Mouse (Mus musculus) neural tube, embryonic 10.5 days (tissue): ENCODE data around the gene Relt.
"Not testable (repeated sequence)": the region's sequence is repeated elsewhere in the genome, so short reads cannot be mapped to it uniquely, and the experiment has no call there.

Source experiments
- DNase-seq: peaks from one replicate; pipeline ENCODE4 v3.0.0-alpha.2; 2017; ENCODE audit warnings: low spot score; ENCODE audit errors: extremely low spot score

Relt gene

GRCm38 (mm10) chr7:100875822-100876221 is 12.6 kb upstream of the Relt start:
- DNase-seq, result no peak

- no peak for DNase-seq
Observed at GRCm38 (mm10) chr7:100873197-100873596, 10.0 kb upstream of the Relt start.

GRCm38 (mm10) chr7:100871892-100872291 is 8.6 kb upstream of the Relt start:
- no peak for DNase-seq

GRCm38 (mm10) chr7:100871355-100871754 is 8.1 kb upstream of the Relt start:
- no peak for DNase-seq

GRCm38 (mm10) chr7:100869877-100870629 is 6.8 kb upstream of the Relt start:
- no peak for DNase-seq

GRCm38 (mm10) chr7:100868551-100868950 is 5.3 kb upstream of the Relt start:
- DNase-seq, result no peak

- DNase-seq, result no peak
Observed at GRCm38 (mm10) chr7:100867561-100867960, 4.3 kb upstream of the Relt start.

GRCm38 (mm10) chr7:100866675-100867074 is 3.4 kb upstream of the Relt start:
- DNase-seq, result peak; percentile 69

GRCm38 (mm10) chr7:100862353-100862752 is 893 bp downstream of the Relt start:
- DNase-seq, result peak; percentile 33

GRCm38 (mm10) chr7:100861209-100861608 is 2.0 kb downstream of the Relt start:
- DNase-seq, result no peak

GRCm38 (mm10) chr7:100860450-100860849 is 2.8 kb downstream of the Relt start:
- DNase-seq, result no peak

GRCm38 (mm10) chr7:100855795-100856573 is 7.3 kb downstream of the Relt start:
- no peak for DNase-seq

GRCm38 (mm10) chr7:100855300-100855699 is 7.9 kb downstream of the Relt start:
- no peak for DNase-seq

GRCm38 (mm10) chr7:100854861-100855260 is 8.4 kb downstream of the Relt start:
- no peak for DNase-seq

- no peak for DNase-seq
Observed at GRCm38 (mm10) chr7:100854137-100854814, 9.0 kb downstream of the Relt start.

GRCm38 (mm10) chr7:100853396-100853795 is 9.8 kb downstream of the Relt start:
- DNase-seq, result no peak

GRCm38 (mm10) chr7:100851481-100852356 is 11.5 kb downstream of the Relt start:
- no peak for DNase-seq

- DNase-seq, result no peak
Observed at GRCm38 (mm10) chr7:100849508-100849907, 13.7 kb downstream of the Relt start.

GRCm38 (mm10) chr7:100848744-100849143 is 14.5 kb downstream of the Relt start:
- DNase-seq, result peak; percentile 51

GRCm38 (mm10) chr7:100847131-100847530 is 16.1 kb downstream of the Relt start:
- DNase-seq, result no peak

GRCm38 (mm10) chr7:100846033-100846432 is 17.2 kb downstream of the Relt start:
- not testable (repeated sequence) for DNase-seq
